Mouse (Mus musculus): ENCODE measurements around the gene 4933424G06Rik.
"Not testable (repeated sequence)": the region's sequence is repeated elsewhere in the genome, so short reads cannot be mapped to it uniquely, and the experiment has no call there.

The 4933424G06Rik gene

GRCm38 (mm10) chr1:36709854-36710280 lies at the start of gene 4933424G06Rik:
TSS of gene 4933424G06Rik (plus strand) at chr1:36710149.
- peak; percentile 99 for DNase-seq

- peak; percentile 47 for DNase-seq
Measured at GRCm38 (mm10) chr1:36664457-36664856, 45.5 kb upstream of the 4933424G06Rik start.

- DNase-seq: peak; percentile 41
Measured at GRCm38 (mm10) chr1:36665165-36665723, 44.7 kb upstream of the 4933424G06Rik start.

DNA sequence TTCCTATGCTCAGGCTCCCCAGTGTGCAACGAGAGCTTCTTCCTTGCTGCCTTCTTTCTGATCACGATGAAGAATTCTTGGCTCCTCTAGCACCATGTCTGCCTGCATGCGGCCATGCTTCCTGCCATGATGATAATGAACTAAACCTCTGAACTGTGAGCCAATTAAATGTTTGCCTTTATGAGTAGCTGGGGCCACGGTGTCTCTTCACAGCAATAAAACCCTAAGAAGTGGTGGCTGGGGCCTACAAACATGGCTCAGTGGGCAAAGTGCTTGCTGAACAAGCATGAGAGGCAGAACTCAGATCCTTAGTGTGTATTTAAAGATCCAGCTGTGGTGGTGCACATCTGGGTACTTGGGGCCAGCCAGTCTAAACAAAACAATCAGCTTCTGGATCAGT lies 44.0 kb upstream of the 4933424G06Rik start:
- no peak for DNase-seq

- not testable (repeated sequence) for DNase-seq
Measured at GRCm38 (mm10) chr1:36668007-36668406, 41.9 kb upstream of the 4933424G06Rik start.

DNA sequence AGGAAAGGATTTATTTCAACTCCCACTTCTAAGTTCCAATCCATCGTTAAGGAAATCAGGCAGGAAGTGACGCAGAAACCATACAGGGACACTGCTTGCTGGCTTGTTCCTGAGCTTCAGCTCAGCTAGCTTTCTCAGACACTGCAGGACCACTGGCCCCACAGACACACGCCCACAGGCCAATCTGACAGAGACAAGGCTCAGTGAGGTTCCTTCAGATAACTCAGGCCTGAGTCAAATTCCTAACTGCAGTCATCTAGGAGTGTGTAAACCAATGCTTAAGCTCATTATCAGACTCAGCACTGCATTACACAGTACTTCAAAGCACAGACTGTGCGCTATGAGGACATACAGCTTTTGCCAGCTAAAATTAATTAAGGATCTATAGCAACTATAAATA lies 39.7 kb upstream of the 4933424G06Rik start:
- DNase-seq: no peak

- no peak for DNase-seq
Measured at GRCm38 (mm10) chr1:36671260-36671659, 38.7 kb upstream of the 4933424G06Rik start.

DNA sequence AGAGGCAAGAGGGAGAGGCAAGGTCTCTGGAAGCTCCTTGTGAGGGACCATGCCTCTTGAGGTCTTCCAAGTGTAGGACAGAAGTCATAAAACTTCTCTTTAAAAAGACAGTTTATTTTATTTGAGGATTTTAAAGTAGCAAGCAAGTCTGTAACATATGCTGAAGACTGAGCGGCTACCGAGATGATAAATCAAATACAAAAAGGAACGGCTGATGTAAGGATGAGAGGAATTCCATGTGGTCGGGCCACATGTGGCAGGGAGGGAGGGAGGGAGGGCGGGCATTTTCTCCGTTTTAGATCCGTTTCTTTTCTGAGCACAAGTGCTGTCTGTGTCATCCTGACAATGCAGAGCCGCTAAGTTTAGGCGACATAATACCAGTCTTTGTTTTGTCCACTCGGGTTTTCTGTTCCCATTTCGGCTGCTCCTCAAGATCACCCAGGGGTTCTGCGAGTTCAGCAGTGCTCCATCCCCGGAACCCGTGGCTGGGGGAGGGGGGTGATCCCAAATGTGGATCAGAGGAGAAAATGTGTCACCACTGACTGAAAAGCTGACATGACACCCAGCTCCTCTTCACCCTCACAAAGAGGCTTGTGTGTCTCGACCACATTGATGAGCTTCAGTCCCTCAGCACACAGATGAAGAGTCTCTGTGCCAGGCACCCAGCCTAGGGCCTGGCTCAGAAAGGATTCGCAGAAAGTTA lies 37.1 kb upstream of the 4933424G06Rik start:
- DNase-seq: peak; percentile 40

DNA sequence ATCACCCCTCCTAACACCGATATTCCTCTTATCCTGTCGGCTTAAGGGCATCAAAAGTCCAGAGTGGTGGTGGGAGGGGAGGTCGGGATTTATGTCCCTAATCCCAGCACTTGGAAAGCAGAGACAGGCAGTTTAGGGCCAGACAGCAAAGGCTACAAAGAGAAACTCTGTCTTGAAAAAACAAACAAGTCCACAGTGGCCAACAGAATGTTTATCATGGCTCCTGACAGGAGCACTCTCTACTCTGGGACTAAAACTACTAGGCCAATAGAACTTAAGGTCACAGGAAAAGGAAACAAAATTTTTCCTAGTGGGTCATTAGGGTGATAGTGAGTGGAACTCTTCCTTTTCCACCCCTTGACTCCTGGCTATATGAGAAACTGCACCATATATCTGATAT lies 35.0 kb upstream of the 4933424G06Rik start:
- DNase-seq: no peak

GRCm38 (mm10) chr1:36680893-36681292 lies 29.1 kb upstream of the 4933424G06Rik start:
- no peak for DNase-seq

DNA sequence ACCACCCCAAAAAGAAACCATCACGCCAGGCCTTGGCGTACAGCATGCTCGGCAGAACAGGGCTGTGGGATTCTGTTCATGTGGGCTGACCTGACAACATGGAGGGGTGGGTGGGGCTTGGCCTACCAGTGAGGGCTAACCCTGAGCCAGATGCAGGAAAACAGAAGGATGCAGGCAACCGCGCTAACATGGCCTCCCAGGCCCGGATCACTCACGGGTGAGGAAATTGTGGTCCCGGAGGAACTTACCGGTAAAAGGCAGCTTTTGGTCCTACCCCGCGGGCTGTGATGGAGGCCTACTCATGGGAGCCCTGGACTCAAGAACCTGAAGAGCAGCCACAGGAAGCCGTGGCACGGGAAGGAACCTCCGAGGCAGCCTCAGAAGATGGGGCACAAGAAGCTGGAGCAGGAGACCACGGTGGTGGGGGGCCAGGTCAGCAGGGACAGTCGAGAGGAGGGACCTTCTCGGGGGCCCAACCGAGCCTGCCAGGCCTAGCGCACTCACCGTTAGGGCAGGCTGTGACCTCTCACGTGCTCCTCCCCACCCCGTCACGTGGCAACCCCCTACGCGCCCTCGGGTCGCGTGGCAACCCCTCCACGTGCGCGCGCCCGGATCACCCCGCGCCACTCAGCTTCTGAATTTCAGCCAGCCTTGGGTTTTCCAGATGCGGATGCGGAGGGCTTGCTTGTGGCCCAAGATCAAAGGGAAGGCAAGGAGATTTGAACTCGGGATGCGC lies 27.2 kb upstream of the 4933424G06Rik start, which contains the start of gene Fam178b:
TSS of gene Fam178b (minus strand) at position 564 of the 736 bp plus-strand sequence.
- DNase-seq: no peak

GRCm38 (mm10) chr1:36683810-36684467 lies 26.0 kb upstream of the 4933424G06Rik start:
- DNase-seq: peak; percentile 92

DNA sequence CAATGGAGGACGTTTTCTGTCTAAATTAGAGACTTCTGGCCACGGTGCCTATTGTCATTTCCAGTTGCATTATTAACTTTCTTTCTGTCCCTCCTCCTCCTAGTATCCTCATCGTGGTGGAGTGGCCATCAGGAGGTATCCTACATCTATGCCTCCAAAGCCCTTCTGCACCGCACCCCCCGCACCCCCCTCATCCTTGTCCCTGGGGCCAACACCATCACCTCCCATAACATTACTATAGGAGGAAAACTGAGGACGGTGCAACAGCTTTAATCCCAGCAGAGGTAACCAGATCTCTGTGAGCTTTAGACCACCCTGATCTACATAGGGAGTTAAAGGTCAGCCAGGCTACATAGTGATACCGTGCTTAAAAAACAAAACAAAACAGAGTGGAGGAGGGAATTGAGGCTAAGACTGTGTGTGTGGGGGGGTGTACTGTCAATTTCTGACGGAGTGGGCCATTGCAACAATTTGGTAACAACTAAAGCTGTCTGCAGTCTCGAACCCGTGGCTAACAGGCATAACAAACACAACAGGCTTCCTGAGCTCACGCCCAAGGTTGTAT lies 19.2 kb upstream of the 4933424G06Rik start:
- no peak for DNase-seq

DNA sequence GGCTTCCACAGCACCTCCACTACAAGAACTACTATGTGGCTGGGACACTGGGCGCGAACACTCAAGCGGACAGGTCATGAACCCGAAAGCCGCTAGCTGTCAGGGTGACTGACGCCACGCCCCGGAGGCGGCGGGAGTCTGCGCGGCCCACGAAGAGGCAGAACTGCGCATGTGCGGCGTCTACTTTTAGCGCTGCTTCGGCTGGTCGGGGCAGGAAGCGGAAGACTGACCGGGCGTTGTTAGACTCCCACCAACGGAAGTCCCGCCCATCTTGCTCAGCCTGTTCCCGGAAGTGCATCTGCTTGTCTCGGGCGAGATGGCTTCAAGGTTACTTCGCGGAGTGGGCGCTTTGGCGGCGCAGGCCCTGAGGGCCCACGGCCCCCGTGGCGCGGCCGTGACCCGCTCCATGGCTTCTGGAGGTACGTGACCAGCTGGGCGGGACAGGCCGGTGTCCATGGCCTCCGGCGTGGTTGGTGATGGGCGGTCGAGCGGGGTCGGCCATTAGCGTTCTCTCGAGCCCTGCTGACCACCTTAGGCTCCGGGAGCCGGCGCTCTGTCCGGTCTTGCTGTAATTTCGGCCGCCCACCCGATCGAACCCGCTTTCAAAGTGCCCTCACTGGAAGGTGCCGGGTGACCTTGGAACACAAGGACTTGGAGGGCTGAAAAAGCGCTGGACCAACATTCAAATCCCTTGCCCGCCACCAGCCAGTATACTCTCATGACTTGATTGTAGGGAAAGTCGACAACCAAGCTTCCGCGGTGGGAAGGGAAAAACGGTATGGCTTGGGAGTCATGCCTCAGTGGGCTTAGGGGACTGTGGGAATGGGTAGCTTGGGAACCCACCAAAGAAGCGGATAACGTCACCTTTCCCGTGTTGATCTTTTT lies 18.4 kb upstream of the 4933424G06Rik start, which contains the start of gene Cox5b:
TSS of gene Cox5b (plus strand) at position 179 of the 885 bp plus-strand sequence.
- peak; percentile 99 for DNase-seq

DNA sequence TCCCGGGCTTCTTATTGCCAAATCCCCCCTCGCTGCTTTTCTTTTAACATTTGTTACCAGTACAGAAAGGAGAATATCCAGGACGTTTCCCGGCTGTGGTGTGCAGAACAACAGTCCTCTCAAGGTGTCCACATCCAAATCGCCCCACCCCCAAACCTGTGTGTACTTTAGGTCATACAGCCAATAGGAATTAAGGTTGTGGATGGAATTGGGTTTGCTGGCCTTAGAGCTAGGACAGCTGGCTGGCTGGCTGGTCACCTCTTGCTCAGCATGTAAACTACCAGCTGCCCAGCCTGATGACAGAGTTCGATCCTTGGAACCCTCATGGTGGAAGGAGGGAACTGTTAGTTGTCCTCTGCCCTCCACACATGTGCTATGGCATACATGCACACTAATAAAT lies 15.1 kb upstream of the 4933424G06Rik start:
- no peak for DNase-seq

GRCm38 (mm10) chr1:36696411-36696810 lies 13.5 kb upstream of the 4933424G06Rik start:
- DNase-seq: no peak

- DNase-seq: no peak
Measured at GRCm38 (mm10) chr1:36697030-36697429, 12.9 kb upstream of the 4933424G06Rik start.

- no peak for DNase-seq
Measured at GRCm38 (mm10) chr1:36707166-36707565, 2.8 kb upstream of the 4933424G06Rik start.

DNA sequence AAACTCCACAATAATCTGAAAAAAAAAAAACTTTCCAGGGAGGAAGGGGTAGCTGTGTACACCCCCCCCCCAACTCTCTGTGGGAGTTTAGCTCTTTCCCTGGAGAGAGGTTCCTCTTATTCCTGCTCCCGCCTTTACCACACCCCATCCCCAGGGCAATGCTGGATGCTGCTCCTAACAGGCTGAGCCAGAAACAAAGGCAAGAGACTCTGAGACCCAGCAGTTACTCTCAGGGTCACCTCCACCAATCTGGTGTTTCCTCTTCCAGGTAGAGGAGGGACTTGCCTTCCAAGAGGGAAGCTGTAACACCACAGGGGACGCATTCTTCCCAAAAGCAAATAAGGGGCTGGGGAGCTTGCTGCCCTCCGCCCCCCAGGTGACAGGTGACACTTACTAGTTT lies 2.2 kb upstream of the 4933424G06Rik start:
- no peak for DNase-seq

GRCm38 (mm10) chr1:36708626-36709025 lies 1.3 kb upstream of the 4933424G06Rik start:
- DNase-seq: no peak

GRCm38 (mm10) chr1:36709055-36709853 lies 695 bp upstream of the 4933424G06Rik start:
- DNase-seq: peak; percentile 45
